Mouse (Mus musculus) kidney, embryonic 14.5 days (tissue): Measurements from ENCODE around the gene Cacna2d3. TPM values are rescaled to one million over a fixed set of nuclear protein-coding genes. Genes with fewer than 3 reads are reported as not detected.

ENCODE experiments used
- ATAC-seq: fragments of 200-750 bp; cut with Nextera tagmentation; 2 replicates; pipeline ENCODE4 v1.8.0; 2017; ENCODE audit warnings: moderate number of reproducible peaks, mild to moderate bottlenecking, moderate TSS enrichment, moderate library complexity; ENCODE audit not compliant: low FRiP score, low TSS enrichment
- H3K27ac ChIP-seq: fragments of 300-500 bp; sonication (generic); 2 replicates; pipeline ENCODE4 v1.5.1; 2014; ENCODE audit warnings: low read depth, mild to moderate bottlenecking, low read length, moderate library complexity, mixed read lengths
- H3K27me3 ChIP-seq: fragments of 300-500 bp; sonication (generic); 2 replicates; pipeline ENCODE4 v1.6.1; 2014; ENCODE audit warnings: mild to moderate bottlenecking, low read length; ENCODE audit not compliant: control insufficient read depth, insufficient read depth
- H3K36me3 ChIP-seq: fragments of 300-500 bp; sonication (generic); 2 replicates; pipeline ENCODE4 v1.6.1; 2014; ENCODE audit warnings: low read length, mixed read lengths; ENCODE audit not compliant: control insufficient read depth, insufficient read depth
- H3K4me1 ChIP-seq: fragments of 300-500 bp; sonication (generic); 2 replicates; pipeline ENCODE4 v1.6.1; 2014; ENCODE audit warnings: low read length, mixed read lengths; ENCODE audit not compliant: control insufficient read depth, insufficient read depth
- H3K4me2 ChIP-seq: fragments of 300-500 bp; sonication (generic); replicated peaks from 2 replicates; pipeline ENCODE4 v1.6.1; 2014; ENCODE audit warnings: low read depth, mild to moderate bottlenecking, low read length
- H3K4me3 ChIP-seq: fragments of 300-500 bp; sonication (generic); 2 replicates; pipeline ENCODE4 v1.5.1; 2014; ENCODE audit warnings: mild to moderate bottlenecking, low read length
- H3K9ac ChIP-seq: fragments of 300-500 bp; sonication (generic); 2 replicates; pipeline ENCODE4 v1.6.1; 2014; ENCODE audit warnings: low read depth, mild to moderate bottlenecking, low read length, moderate library complexity
- H3K9me3 ChIP-seq: fragments of 300-500 bp; sonication (generic); 2 replicates; pipeline ENCODE4 v1.6.1; 2016; ENCODE audit warnings: low read length; ENCODE audit not compliant: control insufficient read depth
- WGBS: fragments of 180-500 bp; shearing (Covaris S2); extraction: QIAGEN DNeasy Blood & Tissue Kit; methylation state at CpG from one replicate; pipeline ENCODE4 v1.1.7; 2014; 5-methylcytosine and 5-hydroxymethylcytosine counted together
- polyA plus RNA-seq: library from polyadenylated mRNA; unstranded; fragments of >200 nt; fragmentation: Nextera tagmentation; extraction: Ambion mirVana; gene quantifications from 2 replicates; pipeline ENCODE4 v1.2.1, GENCODE M21; 2014

Cacna2d3 gene
- polyA plus RNA-seq, 1 experiment from 2014 or later = 3.9 TPM

- H3K9me3 ChIP-seq = no peaks in the 10 kb centered on the region
- H3K9ac ChIP-seq = no peak overlapping the region
- no peaks in the 10 kb centered on the region for H3K27me3 ChIP-seq
- H3K4me1 ChIP-seq = no peaks in the 10 kb centered on the region
- H3K36me3 ChIP-seq = no peaks in the 10 kb centered on the region
- ATAC-seq = no peak
- no peak overlapping the region for H3K4me3 ChIP-seq
- H3K4me2 ChIP-seq = no peak overlapping the region
- WGBS = 49% methylated on average over 8 of the region's 8 CpGs
- H3K27ac ChIP-seq = no peak overlapping the region
These were observed 317.5 kb downstream of the Cacna2d3 start for GRCm38 (mm10) chr14:29403849-29404808.

GRCm38 (mm10) chr14:29402471-29402870 lies 319.2 kb downstream of the Cacna2d3 start:
- Histone ChIP-seq H3K9ac (no peak overlapping the region), H3K36me3 (no peaks in the 10 kb centered on the region), H3K4me2 (no peak overlapping the region), H3K4me1 (no peaks in the 10 kb centered on the region), H3K9me3 (no peaks in the 10 kb centered on the region), H3K27me3 (no peaks in the 10 kb centered on the region), H3K27ac (no peak overlapping the region), H3K4me3 (no peak overlapping the region)
- 53% methylated on average over 8 of the region's 8 CpGs for WGBS
- no peak for ATAC-seq

- H3K4me1 ChIP-seq = 0 out of 2 replicates have a peak, but pooled peaks cover 3% of the 10 kb centered on the region
- no peak overlapping the region for H3K27ac ChIP-seq
- no peaks in the 10 kb centered on the region for H3K9me3 ChIP-seq
- no peak overlapping the region for H3K4me2 ChIP-seq
- H3K9ac ChIP-seq = no peak overlapping the region
- no peaks in the 10 kb centered on the region for H3K27me3 ChIP-seq
- H3K36me3 ChIP-seq = no peaks in the 10 kb centered on the region
- 66% methylated on average over 8 of the region's 8 CpGs for WGBS
- H3K4me3 ChIP-seq = no peak overlapping the region
- ATAC-seq = no peak
These were observed 327.9 kb downstream of the Cacna2d3 start for GRCm38 (mm10) chr14:29393786-29394185.

- Histone ChIP-seq H3K27me3 (no peaks in the 10 kb centered on the region), H3K9ac (no peak overlapping the region), H3K36me3 (no peaks in the 10 kb centered on the region), H3K27ac (no peak overlapping the region), H3K4me3 (no peak overlapping the region), H3K4me1 (0 out of 2 replicates have a peak, but pooled peaks cover 3% of the 10 kb centered on the region), H3K4me2 (no peak overlapping the region), H3K9me3 (no peaks in the 10 kb centered on the region)
- ATAC-seq = no peak
- 91% methylated on average over 3 of the region's 3 CpGs for WGBS
These were observed 328.8 kb downstream of the Cacna2d3 start for GRCm38 (mm10) chr14:29392851-29393250.

GRCm38 (mm10) chr14:29391489-29391888 lies 330.2 kb downstream of the Cacna2d3 start:
- no peaks in the 10 kb centered on the region for H3K36me3 ChIP-seq
- ATAC-seq = no peak

GRCm38 (mm10) chr14:29387761-29388160 lies 333.9 kb downstream of the Cacna2d3 start:
- no peaks in the 10 kb centered on the region for H3K36me3 ChIP-seq
- 70% methylated on average over 3 of the region's 3 CpGs for WGBS

More at GRCm38 (mm10) chr14:29391489-29391888, 330.2 kb downstream of the Cacna2d3 start:
- 85% methylated on average over 2 of the region's 2 CpGs for WGBS
- Histone ChIP-seq H3K4me3 (no peak overlapping the region), H3K9me3 (no peaks in the 10 kb centered on the region), H3K4me1 (0 out of 2 replicates have a peak, but pooled peaks cover 3% of the 10 kb centered on the region), H3K9ac (no peak overlapping the region), H3K27me3 (no peaks in the 10 kb centered on the region), H3K4me2 (no peak overlapping the region), H3K27ac (no peak overlapping the region)

GRCm38 (mm10) chr14:29385500-29385899 lies 336.2 kb downstream of the Cacna2d3 start:
- Histone ChIP-seq H3K27ac (no peak overlapping the region), H3K27me3 (no peaks in the 10 kb centered on the region), H3K9ac (no peak overlapping the region), H3K4me2 (no peak overlapping the region), H3K4me3 (no peak overlapping the region), H3K36me3 (no peaks in the 10 kb centered on the region), H3K4me1 (no peaks in the 10 kb centered on the region), H3K9me3 (no peaks in the 10 kb centered on the region)
- ATAC-seq = no peak

More at GRCm38 (mm10) chr14:29387761-29388160, 333.9 kb downstream of the Cacna2d3 start:
- no peak overlapping the region for H3K9ac ChIP-seq
- no peaks in the 10 kb centered on the region for H3K9me3 ChIP-seq
- no peak overlapping the region for H3K4me3 ChIP-seq
- H3K4me1 ChIP-seq = no peaks in the 10 kb centered on the region
- no peak for ATAC-seq
- no peak overlapping the region for H3K4me2 ChIP-seq
- H3K27ac ChIP-seq = no peak overlapping the region
- H3K27me3 ChIP-seq = no peaks in the 10 kb centered on the region

- H3K9ac ChIP-seq = no peak overlapping the region
- no peak for ATAC-seq
- no peaks in the 10 kb centered on the region for H3K27me3 ChIP-seq
- WGBS = 79% methylated on average over 2 of the region's 2 CpGs
- H3K36me3 ChIP-seq = no peaks in the 10 kb centered on the region
- H3K27ac ChIP-seq = no peak overlapping the region
- no peak overlapping the region for H3K4me3 ChIP-seq
- H3K4me1 ChIP-seq = no peaks in the 10 kb centered on the region
- H3K9me3 ChIP-seq = no peaks in the 10 kb centered on the region
- no peak overlapping the region for H3K4me2 ChIP-seq
These were observed 338.9 kb downstream of the Cacna2d3 start for GRCm38 (mm10) chr14:29382786-29383185.

- H3K27me3 ChIP-seq = no peaks in the 10 kb centered on the region
- no peak overlapping the region for H3K4me3 ChIP-seq
- no peak overlapping the region for H3K27ac ChIP-seq
- no peak overlapping the region for H3K4me2 ChIP-seq
- no peaks in the 10 kb centered on the region for H3K4me1 ChIP-seq
- no peaks in the 10 kb centered on the region for H3K9me3 ChIP-seq
- ATAC-seq = no peak
- 53% methylated on average over 5 of the region's 5 CpGs for WGBS
- H3K9ac ChIP-seq = no peak overlapping the region
- H3K36me3 ChIP-seq = no peaks in the 10 kb centered on the region
These were observed 354.8 kb downstream of the Cacna2d3 start for GRCm38 (mm10) chr14:29366911-29367310.
